Mouse (Mus musculus) bone marrow, adult 2 months (tissue): Measurements from ENCODE around the gene Golim4.

Experiments used
- CTCF ChIP-seq: fragments of 200-500 bp; IDR thresholded peaks from 2 replicates; pipeline ENCODE4 v1.5.1; 2011; ENCODE audit warnings: low read length, control low read depth; ENCODE audit not compliant: control insufficient read depth, insufficient read depth
- POLR2A ChIP-seq: fragments of 200-500 bp; IDR thresholded peaks from 2 replicates; pipeline ENCODE4 v1.6.1; 2011; ENCODE audit warnings: low read depth, mild to moderate bottlenecking, control low read depth, low read length, borderline replicate concordance; ENCODE audit not compliant: control insufficient read depth

- TF ChIP-seq CTCF = no peak
- TF ChIP-seq POLR2A = no peak
Measured at GRCm38 (mm10) chr3:75860760-75861159, 96.0 kb downstream of the Golim4 start.
